Mouse (Mus musculus): ENCODE data around the gene Tnxb. TPM values are rescaled to one million over a fixed set of nuclear protein-coding genes. Genes with fewer than 3 reads are reported as not detected.
"Not testable (repeated sequence)": the region's sequence is repeated elsewhere in the genome, so short reads cannot be mapped to it uniquely, and the experiment has no call there.

The Tnxb gene
- total RNA-seq, 2 experiments from 2014 or later, result 40.6 to 47.3 TPM

GRCm38 (mm10) chr17:34740280-34740679 is 69.9 kb downstream of the Tnxb start:
- DNase-seq, result peak; percentile 49

DNA sequence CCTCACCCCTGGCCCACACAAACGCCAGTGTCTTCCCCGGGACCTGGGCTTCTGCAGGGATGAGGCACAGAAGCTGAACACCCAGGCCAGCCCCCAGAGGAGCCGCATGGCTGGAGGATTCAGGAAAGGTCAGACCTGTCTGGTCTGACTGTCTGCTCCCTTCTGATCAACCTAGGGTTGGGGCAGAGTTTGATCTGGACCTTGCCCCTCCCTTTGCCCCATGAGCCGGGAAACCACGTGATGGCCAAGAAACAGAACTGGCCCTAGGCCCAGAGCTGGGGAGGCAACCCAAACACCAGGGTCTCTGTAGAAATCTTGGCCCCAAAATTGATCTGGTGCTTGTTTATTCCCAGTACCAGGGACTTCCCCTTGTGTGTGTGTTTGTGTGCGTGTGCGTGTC is 73.4 kb downstream of the Tnxb start, which contains the start of gene C4b:
C4b (minus strand) TSS at position 164 of the 400 bp plus-strand sequence.
- no peak for DNase-seq

DNA sequence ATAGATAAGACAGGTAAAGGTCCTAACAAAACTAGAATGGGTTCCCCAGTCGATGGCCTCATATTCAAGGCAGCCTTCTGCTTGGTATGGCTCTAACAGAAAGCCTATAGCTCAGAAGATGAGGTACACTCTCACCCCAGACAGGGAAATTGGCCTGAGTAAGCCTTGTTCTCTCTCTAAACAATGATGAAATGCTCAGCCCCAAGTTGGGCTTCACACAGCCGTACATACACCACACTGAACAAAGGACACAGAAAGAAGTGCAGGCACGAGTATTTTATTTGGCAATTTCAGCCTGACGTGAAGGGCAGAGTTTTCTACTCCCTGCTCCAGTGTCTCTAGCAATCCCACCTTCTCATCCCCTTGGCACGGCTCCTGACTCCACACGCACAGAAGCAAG is 73.9 kb downstream of the Tnxb start:
- DNase-seq, result no peak

DNA sequence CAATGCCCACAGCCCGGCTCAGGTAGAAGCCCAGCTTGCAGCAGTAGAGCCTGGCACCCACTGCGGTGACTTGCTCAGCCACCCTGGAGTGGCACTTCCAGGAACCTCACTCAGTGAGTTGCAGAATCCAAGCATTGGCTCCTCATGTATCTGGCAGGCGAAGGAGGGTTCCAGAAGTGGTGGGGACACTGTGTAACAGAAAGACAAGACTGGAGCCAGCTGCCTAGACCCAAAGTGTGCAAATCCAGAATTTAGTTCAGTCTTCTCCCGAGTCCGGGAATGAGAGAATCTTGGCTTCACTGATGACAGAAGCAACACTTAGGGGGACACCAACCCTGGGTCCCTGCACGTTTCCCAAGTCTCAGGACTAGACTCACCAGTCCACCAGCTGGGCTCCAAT is 74.3 kb downstream of the Tnxb start:
- DNase-seq, result not testable (repeated sequence)

GRCm38 (mm10) chr17:34745166-34745565 is 74.8 kb downstream of the Tnxb start:
- not testable (repeated sequence) for DNase-seq

- DNase-seq, result no peak
These were observed 76.2 kb downstream of the Tnxb start for GRCm38 (mm10) chr17:34746531-34746930.

DNA sequence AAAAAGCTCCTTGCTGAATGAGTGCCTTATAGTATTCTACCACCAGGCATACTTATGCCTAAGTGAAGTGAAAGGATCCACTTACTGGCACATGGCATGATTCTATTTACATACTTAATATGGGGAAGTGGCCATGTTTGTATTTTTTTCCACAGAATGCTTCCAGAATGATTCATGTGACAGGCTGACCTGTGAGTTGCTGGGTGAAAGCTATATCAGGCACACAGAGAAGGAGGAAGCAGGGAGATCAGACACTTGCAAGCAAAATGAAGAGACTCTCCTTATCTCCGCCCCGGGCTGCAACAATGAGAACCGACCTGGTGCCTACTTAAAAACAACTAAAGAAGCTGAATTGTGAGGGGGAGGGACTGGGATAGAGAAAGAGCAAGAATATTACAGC is 91.1 kb downstream of the Tnxb start:
- DNase-seq, result no peak

Other genes starting within 250 kb of the Tnxb start
- not detected for gene Btnl4, start 193.2 kb upstream of the Tnxb start, total RNA-seq (2021)
- gene Btnl6, start 153.2 kb upstream of the Tnxb start, total RNA-seq (2021), result not detected
- gene Notch4, start 106.3 kb upstream of the Tnxb start, total RNA-seq (2021), result 10 to 100 TPM; 34.9 to 36.3 TPM
- 10 to 100 TPM; 11.0 to 12.1 TPM for gene Gpsm3, start 80.7 kb upstream of the Tnxb start, total RNA-seq (2021)
- 10 to 100 TPM; 39.0 to 52.4 TPM for gene Pbx2, start 79.3 kb upstream of the Tnxb start, total RNA-seq (2021)
- 1 to 10 TPM; 2.0 to 4.3 TPM for gene Ager, start 72.7 kb upstream of the Tnxb start, total RNA-seq (2021)
- gene Rnf5, start 66.8 kb upstream of the Tnxb start, total RNA-seq (2021), result 10 to 100 TPM; 70.4 to 71.5 TPM
- 10 to 100 TPM; 92.7 TPM for gene Agpat1, start 66.3 kb upstream of the Tnxb start, total RNA-seq (2021)
- gene Egfl8, start 54.6 kb upstream of the Tnxb start, total RNA-seq (2021), result 1 to 10 TPM; 6.1 to 9.9 TPM
- 10 to 100 TPM; 47.8 to 48.0 TPM for gene Ppt2, start 42.0 kb upstream of the Tnxb start, total RNA-seq (2021)
- gene Prrt1, start 41.0 kb upstream of the Tnxb start, total RNA-seq (2021), result 1 to 10 TPM; 4.5 to 7.9 TPM
- gene Fkbpl, start 25.8 kb upstream of the Tnxb start, total RNA-seq (2021), result 10 to 100 TPM; 11.8 to 14.4 TPM
- gene Atf6b, start 23.4 kb upstream of the Tnxb start, total RNA-seq (2021), result 10 to 100 TPM; 37.8 to 40.1 TPM
- 100 to 1,000 TPM in 1 of 2 experiments, 10 to 100 TPM in 1; 88.4 to 156 TPM for gene C4b, start 73.3 kb downstream of the Tnxb start, total RNA-seq (2021)
- gene Cyp21a1, start 134.0 kb downstream of the Tnxb start, total RNA-seq (2021), result 1,000 to 10,000 TPM; 2,477 to 2,588 TPM
- 10 to 100 TPM; 31.8 to 33.0 TPM for gene Stk19, start 166.4 kb downstream of the Tnxb start, total RNA-seq (2021)
- 10 to 100 TPM; 45.1 to 52.2 TPM for gene Dxo, start 166.5 kb downstream of the Tnxb start, total RNA-seq (2021)
- gene Skiv2l, start 179.7 kb downstream of the Tnxb start, total RNA-seq (2021), result 10 to 100 TPM; 49.2 to 60.8 TPM
- gene Nelfe, start 179.9 kb downstream of the Tnxb start, total RNA-seq (2021), result 10 to 100 TPM; 44.2 to 48.4 TPM
- 100 to 1,000 TPM; 158 to 363 TPM for gene Cfb, start 192.0 kb downstream of the Tnxb start, total RNA-seq (2021)
- 10 to 100 TPM; 13.5 to 17.8 TPM for gene Zbtb12, start 208.9 kb downstream of the Tnxb start, total RNA-seq (2021)
- gene Gm20547, start 211.5 kb downstream of the Tnxb start, total RNA-seq (2021), result under 1 TPM in 1 of 2 experiments, not detected in 1; 0.21 TPM
- gene C2, start 227.7 kb downstream of the Tnxb start, total RNA-seq (2021), result 10 to 100 TPM; 41.1 TPM
- 100 to 1,000 TPM; 113 to 137 TPM for gene Ehmt2, start 227.9 kb downstream of the Tnxb start, total RNA-seq (2021)
- gene Slc44a4, start 243.9 kb downstream of the Tnxb start, total RNA-seq (2021), result 1 to 10 TPM in 1 of 2 experiments, under 1 TPM in 1; 1.00 to 1.2 TPM